Mouse (Mus musculus) neural tube, postnatal 0 days (tissue): Measurements from ENCODE around the gene Six6. TPM values are rescaled to one million over a fixed set of nuclear protein-coding genes. Genes with fewer than 3 reads are reported as not detected.

Source experiments
- polyA plus RNA-seq: library from polyadenylated mRNA; unstranded; fragments of >200 nt; fragmentation: Nextera tagmentation; extraction: Ambion mirVana; gene quantifications from 2 replicates; pipeline ENCODE4 v1.2.1, GENCODE M21; 2015

The Six6 gene
- not detected in 2 replicates for polyA plus RNA-seq

DNA sequence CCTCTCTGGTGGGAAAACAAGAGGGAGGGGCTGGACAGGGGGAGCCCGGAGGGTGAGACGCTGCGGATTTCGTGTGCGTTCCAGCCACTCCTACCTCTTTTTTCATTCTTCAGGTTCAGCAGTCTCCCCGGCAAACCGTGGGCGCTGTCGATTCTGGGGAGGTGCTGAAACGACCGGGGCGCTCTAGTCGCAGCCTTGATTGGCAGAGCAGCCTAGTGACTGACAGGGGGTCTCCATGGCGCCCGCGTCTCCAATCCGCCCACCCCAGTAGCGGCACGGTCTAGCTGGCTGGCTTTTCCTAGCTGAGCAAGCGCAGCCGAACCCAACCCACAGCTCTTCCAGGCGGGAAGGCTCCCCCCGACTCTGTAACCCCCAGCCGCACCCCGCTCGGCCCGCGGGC, at the start of gene Six6:
Gene Six6 (plus strand): TSS at position 277 of the 400 bp plus-strand sequence.

GRCm38 (mm10) chr12:72940071-72940821, 554 bp downstream of the Six6 start, which contains the start of gene 4930447C04Rik:
4930447C04Rik (minus strand) TSS chr12:72940774.

Other genes starting within 250 kb of the Six6 start
- 82.7 and 93.3 TPM in 2 replicates for gene Ppm1a, start 182.4 kb upstream of the Six6 start, polyA plus RNA-seq
- 7.3 and 10.4 TPM in 2 replicates for gene 4930447C04Rik, start 882 bp downstream of the Six6 start, polyA plus RNA-seq
- 0.65 and 2.1 TPM in 2 replicates for gene Six1, start 114.0 kb downstream of the Six6 start, polyA plus RNA-seq
- gene Six4, start 173.6 kb downstream of the Six6 start, polyA plus RNA-seq, result 0.21 and 0.24 TPM in 2 replicates
- 18.0 and 18.2 TPM in 2 replicates for gene Mnat1, start 183.8 kb downstream of the Six6 start, polyA plus RNA-seq